Mouse (Mus musculus) ES-Bruce4 (cell line): Measurements from ENCODE around the gene Ak8.

Experiments used
- CTCF ChIP-seq: IDR thresholded peaks from one replicate; pipeline ENCODE4 v1.8.1; 2011; ENCODE audit warnings: low read depth, low read length
- EP300 ChIP-seq: IDR thresholded peaks from 2 replicates; pipeline ENCODE4 v1.6.1; 2011; ENCODE audit warnings: low read depth, low read length; ENCODE audit not compliant: insufficient read depth
- POLR2A ChIP-seq: IDR thresholded peaks from one replicate; pipeline ENCODE4 v1.8.1; 2011; ENCODE audit warnings: low read length; ENCODE audit not compliant: insufficient read depth

GRCm38 (mm10) chr2:28770697-28771096 is 70.7 kb downstream of the Ak8 start:
- TF ChIP-seq EP300 (no peak), POLR2A (no peak), CTCF (no peak)
